Mouse (Mus musculus) megakaryocyte, embryonic 14.5 days (primary cell): ENCODE results near the gene Dyx1c1.

Source experiments
- FLI1 ChIP-seq: IDR thresholded peaks from 2 replicates; pipeline ENCODE4 v1.6.1; 2012; ENCODE audit warnings: low read length, inconsistent platforms, mixed read lengths
- GATA1 ChIP-seq: IDR thresholded peaks from 3 replicates; pipeline ENCODE4 v1.6.1; 2012; ENCODE audit warnings: mixed read lengths, low read length, inconsistent platforms, borderline replicate concordance

GRCm38 (mm10) chr9:72943424-72943823 lies 15.2 kb upstream of the Dyx1c1 start:
- TF ChIP-seq GATA1 (no peak), FLI1 (no peak)
